Mouse (Mus musculus) stomach, postnatal 0 days (tissue): ENCODE data around the gene Senp6.
A peak's percentile ranks its signal among the peaks of the same experiment; 100 is the strongest.

Experiments
- CTCF ChIP-seq: IDR thresholded peaks from 2 replicates; pipeline ENCODE4 v1.5.1; 2016; ENCODE audit warnings: antibody characterized with exemption, low read depth, mild to moderate bottlenecking, moderate library complexity
- EP300 ChIP-seq: optimal IDR thresholded peaks from 2 replicates; pipeline ENCODE3; 2016; ENCODE audit warnings: antibody characterized with exemption

DNA sequence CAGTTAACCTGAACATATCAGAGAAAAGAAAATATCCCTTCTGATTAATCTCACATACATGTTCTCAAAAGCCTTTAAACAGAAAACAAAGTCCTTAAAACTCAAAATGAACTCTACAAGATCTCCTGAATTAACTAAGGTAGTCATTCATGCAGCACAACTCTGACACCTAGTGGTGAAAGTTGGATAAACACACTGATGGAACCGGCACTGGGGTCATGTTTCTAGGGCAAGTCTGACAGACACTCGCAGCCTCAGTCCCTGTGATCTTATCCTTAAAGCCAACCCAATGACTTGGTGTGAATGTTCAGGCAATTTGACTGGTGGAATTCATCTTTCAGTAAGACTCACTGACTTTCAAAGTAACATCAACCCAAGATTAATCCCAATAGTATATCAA, 40.7 kb upstream of the Senp6 start:
- TF ChIP-seq CTCF = peak; percentile 89
- no peak for TF ChIP-seq EP300
